Mouse (Mus musculus): ENCODE data around the gene Nap1l4. TPM values are rescaled to one million over a fixed set of nuclear protein-coding genes. Genes with fewer than 3 reads are reported as not detected.

Nap1l4 gene
- 55.7 and 61.2 TPM in 2 replicates for polyA plus RNA-seq (2015; fragmentation: Nextera tagmentation; extraction: Ambion mirVana)

GRCm38 (mm10) chr7:143548976-143549457, at the start of gene Nap1l4:
Gene Nap1l4 (minus strand): TSS chr7:143549106.
- ATAC-seq: peak; percentile 96
- Histone ChIP-seq H3K4me1 (ENCODE audit: insufficient read depth) (peaks cover 28% of the 10 kb centered on the region; the same call in 1 of the 2 replicates), H3K36me3 (replicated peaks; ENCODE audit: insufficient read depth, low read length) (peaks cover 9% of the 10 kb centered on the region), H3K9ac (replicated peaks) (peak within 1 kb of the TSS; percentile 90), H3K4me2 (ENCODE audit: low read depth, low read length) (peak within 1 kb of the TSS; percentile 92), H3K27me3 (ENCODE audit: insufficient read depth, low read length) (no peaks in the 10 kb centered on the region), H3K4me3 (ENCODE audit: low read depth, low read length) (peak within 1 kb of the TSS; percentile 87), H3K27ac (ENCODE audit: low read depth) (peak within 1 kb of the TSS; percentile 96), H3K9me3 (ENCODE audit: low read length) (no peaks in the 10 kb centered on the region)
- WGBS (ENCODE audit: insufficient replicate concordance): 0% methylated on average over 37 of the region's 43 CpGs
- DNase-seq: peak; percentile 98
- TF ChIP-seq CTCF (IDR thresholded peaks at IDR 0.05; ENCODE audit: low read depth) (no peak), EP300 (IDR thresholded peaks at IDR 0.05; ENCODE audit: low read depth) (no peak; the same call in 1 of the 2 replicates)

GRCm38 (mm10) chr7:143594865-143595264, 46.0 kb upstream of the Nap1l4 start:
- Histone ChIP-seq H3K4me3 (ENCODE audit: low read depth, low read length) (no peak overlapping the region), H3K4me1 (ENCODE audit: insufficient read depth) (peaks cover 19% of the 10 kb centered on the region), H3K27me3 (ENCODE audit: insufficient read depth, low read length) (no peaks in the 10 kb centered on the region), H3K4me2 (ENCODE audit: low read depth, low read length) (no peak overlapping the region), H3K9ac (replicated peaks) (no peak overlapping the region), H3K27ac (ENCODE audit: low read depth) (no peak overlapping the region), H3K9me3 (ENCODE audit: low read length) (no peaks in the 10 kb centered on the region), H3K36me3 (replicated peaks; ENCODE audit: insufficient read depth, low read length) (peaks cover 45% of the 10 kb centered on the region)
- no peak for ATAC-seq
- no peak for DNase-seq
- WGBS (ENCODE audit: insufficient replicate concordance): 79% methylated on average over 5 of the region's 5 CpGs
- TF ChIP-seq CTCF (IDR thresholded peaks at IDR 0.05; ENCODE audit: low read depth) (no peak), EP300 (IDR thresholded peaks at IDR 0.05; ENCODE audit: low read depth) (no peak)

GRCm38 (mm10) chr7:143592255-143592654, 43.3 kb upstream of the Nap1l4 start:
- no peak for DNase-seq
- no peaks in the 10 kb centered on the region for H3K27me3 ChIP-seq (ENCODE audit: insufficient read depth, low read length)
- H3K4me2 ChIP-seq (ENCODE audit: low read depth, low read length): no peak overlapping the region
- peaks cover 65% of the 10 kb centered on the region for H3K36me3 ChIP-seq (replicated peaks; ENCODE audit: insufficient read depth, low read length)
- WGBS (ENCODE audit: insufficient replicate concordance): 90% methylated on average over 10 of the region's 10 CpGs
- no peak overlapping the region for H3K4me3 ChIP-seq (ENCODE audit: low read depth, low read length)
- no peak for TF ChIP-seq CTCF (IDR thresholded peaks at IDR 0.05; ENCODE audit: low read depth)
- no peak for TF ChIP-seq EP300 (IDR thresholded peaks at IDR 0.05; ENCODE audit: low read depth)
- H3K9ac ChIP-seq (replicated peaks): no peak overlapping the region
- no peak overlapping the region for H3K27ac ChIP-seq (ENCODE audit: low read depth)
- ATAC-seq: no peak
- no peaks in the 10 kb centered on the region for H3K9me3 ChIP-seq (ENCODE audit: low read length)
- H3K4me1 ChIP-seq (ENCODE audit: insufficient read depth): 0 out of 2 replicates have a peak, but pooled peaks cover 4% of the 10 kb centered on the region

- Histone ChIP-seq H3K4me3 (ENCODE audit: low read depth, low read length) (no peak overlapping the region), H3K36me3 (replicated peaks; ENCODE audit: insufficient read depth, low read length) (peaks cover 88% of the 10 kb centered on the region), H3K4me1 (ENCODE audit: insufficient read depth) (no peaks in the 10 kb centered on the region), H3K9ac (replicated peaks) (no peak overlapping the region), H3K9me3 (ENCODE audit: low read length) (no peaks in the 10 kb centered on the region), H3K27ac (ENCODE audit: low read depth) (no peak overlapping the region), H3K4me2 (ENCODE audit: low read depth, low read length) (no peak overlapping the region), H3K27me3 (ENCODE audit: insufficient read depth, low read length) (no peaks in the 10 kb centered on the region)
- ATAC-seq (no peak), DNase-seq (no peak)
- TF ChIP-seq CTCF (IDR thresholded peaks at IDR 0.05; ENCODE audit: low read depth): no peak
- no peak for TF ChIP-seq EP300 (IDR thresholded peaks at IDR 0.05; ENCODE audit: low read depth)
- WGBS (ENCODE audit: insufficient replicate concordance): 85% methylated on average over 4 of the region's 4 CpGs
Observed at GRCm38 (mm10) chr7:143588006-143588405, 39.1 kb upstream of the Nap1l4 start.

GRCm38 (mm10) chr7:143587586-143587985, 38.7 kb upstream of the Nap1l4 start:
- DNase-seq (no peak), ATAC-seq (no peak)
- H3K4me3 ChIP-seq (ENCODE audit: low read depth, low read length): no peak overlapping the region
- TF ChIP-seq EP300 (IDR thresholded peaks at IDR 0.05; ENCODE audit: low read depth): no peak
- no peaks in the 10 kb centered on the region for H3K4me1 ChIP-seq (ENCODE audit: insufficient read depth)
- H3K9me3 ChIP-seq (ENCODE audit: low read length): no peaks in the 10 kb centered on the region
- no peak overlapping the region for H3K27ac ChIP-seq (ENCODE audit: low read depth)
- no peak overlapping the region for H3K4me2 ChIP-seq (ENCODE audit: low read depth, low read length)
- H3K36me3 ChIP-seq (replicated peaks; ENCODE audit: insufficient read depth, low read length): peaks cover 88% of the 10 kb centered on the region
- 82% methylated on average over 5 of the region's 5 CpGs for WGBS (ENCODE audit: insufficient replicate concordance)
- H3K9ac ChIP-seq (replicated peaks): no peak overlapping the region
- H3K27me3 ChIP-seq (ENCODE audit: insufficient read depth, low read length): no peaks in the 10 kb centered on the region

- Histone ChIP-seq H3K27ac (ENCODE audit: low read depth) (no peak overlapping the region), H3K4me2 (ENCODE audit: low read depth, low read length) (no peak overlapping the region), H3K9me3 (ENCODE audit: low read length) (no peaks in the 10 kb centered on the region), H3K27me3 (ENCODE audit: insufficient read depth, low read length) (no peaks in the 10 kb centered on the region), H3K4me3 (ENCODE audit: low read depth, low read length) (no peak overlapping the region), H3K9ac (replicated peaks) (no peak overlapping the region), H3K4me1 (ENCODE audit: insufficient read depth) (no peaks in the 10 kb centered on the region), H3K36me3 (replicated peaks; ENCODE audit: insufficient read depth, low read length) (peaks cover 77% of the 10 kb centered on the region)
- ATAC-seq (0 out of 2 replicates have a peak, but pooled peaks have one; percentile 38), DNase-seq (peak; percentile 80)
- TF ChIP-seq CTCF (IDR thresholded peaks at IDR 0.05; ENCODE audit: low read depth) (peak; percentile 92), EP300 (IDR thresholded peaks at IDR 0.05; ENCODE audit: low read depth) (no peak)
- WGBS (ENCODE audit: insufficient replicate concordance): 32% methylated on average over 3 of the region's 3 CpGs
Observed at GRCm38 (mm10) chr7:143583956-143584355, 35.0 kb upstream of the Nap1l4 start.
